Mouse (Mus musculus) midbrain, embryonic 12.5 days (tissue): ENCODE measurements around the gene Gpr171. TPM values are rescaled to one million over a fixed set of nuclear protein-coding genes. Genes with fewer than 3 reads are reported as not detected.
"Not testable (repeated sequence)": the region's sequence is repeated elsewhere in the genome, so short reads cannot be mapped to it uniquely, and the experiment has no call there.

Experiments
- ATAC-seq: fragments of 200-750 bp; cut with Nextera tagmentation; 2 replicates; pipeline ENCODE4 v1.8.0; 2017; ENCODE audit warnings: low read depth, moderate TSS enrichment, moderate library complexity; ENCODE audit not compliant: low FRiP score
- H3K27ac ChIP-seq: fragments of 300-500 bp; sonication (generic); replicated peaks from 2 replicates; pipeline ENCODE4 v1.5.1; 2016; ENCODE audit warnings: mild to moderate bottlenecking
- H3K27me3 ChIP-seq: fragments of 300-500 bp; sonication (generic); 2 replicates; pipeline ENCODE4 v1.6.1; 2016; ENCODE audit warnings: mild to moderate bottlenecking
- H3K36me3 ChIP-seq: fragments of 300-500 bp; sonication (generic); 2 replicates; pipeline ENCODE4 v1.6.1; 2016
- H3K4me1 ChIP-seq: fragments of 300-500 bp; sonication (generic); 2 replicates; pipeline ENCODE4 v1.6.1; 2016
- H3K4me2 ChIP-seq: fragments of 300-500 bp; sonication (generic); replicated peaks from 2 replicates; pipeline ENCODE4 v1.6.1; 2016; ENCODE audit warnings: mild to moderate bottlenecking, moderate library complexity
- H3K4me3 ChIP-seq: fragments of 300-500 bp; sonication (generic); 2 replicates; pipeline ENCODE4 v1.5.1; 2016; ENCODE audit warnings: mild to moderate bottlenecking
- H3K9ac ChIP-seq: fragments of 300-500 bp; sonication (generic); replicated peaks from 2 replicates; pipeline ENCODE4 v1.6.1; 2016; ENCODE audit warnings: mild to moderate bottlenecking, moderate library complexity
- H3K9me3 ChIP-seq: fragments of 300-500 bp; sonication (generic); 2 replicates; pipeline ENCODE4 v1.6.1; 2016; ENCODE audit warnings: mild to moderate bottlenecking
- WGBS: fragments of 180-500 bp; shearing (Covaris S2); methylation state at CpG from one replicate; pipeline ENCODE4 v1.1.7; 2016; 5-methylcytosine and 5-hydroxymethylcytosine counted together
- polyA plus RNA-seq: library from polyadenylated mRNA; unstranded; fragments of >200 nt; fragmentation: Nextera tagmentation; extraction: Ambion mirVana; gene quantifications from 2 replicates; pipeline ENCODE4 v1.2.1, GENCODE M21; 2016

Gpr171 gene
- polyA plus RNA-seq, 1 experiment from 2014 or later: 1.8 TPM

DNA sequence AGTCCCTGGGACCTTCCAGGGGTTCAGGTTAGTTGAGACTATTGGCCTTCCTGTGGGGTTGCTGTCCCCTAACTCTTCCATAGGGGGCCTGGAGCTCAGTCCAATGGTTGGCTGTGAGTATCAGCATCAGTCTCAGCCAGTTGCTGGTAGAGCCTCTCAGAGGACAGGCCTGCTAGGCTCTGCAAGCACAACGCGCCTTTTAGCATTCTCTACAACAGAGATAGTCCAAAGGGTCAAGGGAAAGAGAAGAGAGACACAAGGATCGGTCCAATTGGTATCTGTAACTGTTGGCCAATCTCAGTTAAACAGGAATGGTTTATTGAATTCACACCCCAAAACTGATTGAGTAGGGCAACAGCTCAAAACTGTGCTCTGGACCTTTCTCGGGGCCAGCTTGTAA is 5.8 kb upstream of the Gpr171 start:
- ATAC-seq: no peak
- Histone ChIP-seq H3K27ac (no peak overlapping the region), H3K4me2 (no peak overlapping the region), H3K27me3 (no peaks in the 10 kb centered on the region), H3K9me3 (no peaks in the 10 kb centered on the region), H3K36me3 (no peaks in the 10 kb centered on the region), H3K4me1 (no peaks in the 10 kb centered on the region), H3K4me3 (no peak overlapping the region), H3K9ac (no peak overlapping the region)
- 97% methylated on average over 4 of the region's 4 CpGs for WGBS

DNA sequence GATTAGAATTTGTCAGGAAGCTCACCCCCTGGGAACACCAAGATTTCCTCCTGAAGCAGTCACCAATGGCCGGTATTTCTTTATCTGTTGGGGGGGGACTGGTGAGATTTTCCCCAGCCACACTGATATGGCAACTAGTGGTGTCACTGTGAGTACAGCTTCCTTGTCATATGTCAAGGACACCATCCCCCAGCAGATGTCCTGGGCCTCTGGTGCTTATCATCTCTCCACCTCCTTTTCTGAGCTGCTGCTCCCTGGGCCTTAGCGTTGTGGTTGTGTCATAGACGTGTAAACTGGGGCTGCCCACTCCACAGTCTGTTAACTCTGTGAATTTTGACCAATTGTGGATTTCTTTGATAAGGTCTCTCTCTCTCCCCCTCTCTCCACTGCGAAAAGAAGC is 2.8 kb upstream of the Gpr171 start:
- no peak overlapping the region for H3K27ac ChIP-seq
- H3K4me3 ChIP-seq: no peak overlapping the region
- H3K9ac ChIP-seq: no peak overlapping the region
- no peaks in the 10 kb centered on the region for H3K36me3 ChIP-seq
- no peaks in the 10 kb centered on the region for H3K4me1 ChIP-seq
- no peak for ATAC-seq
- H3K9me3 ChIP-seq: no peaks in the 10 kb centered on the region
- H3K4me2 ChIP-seq: no peak overlapping the region
- WGBS: 83% methylated on average over 4 of the region's 4 CpGs
- no peaks in the 10 kb centered on the region for H3K27me3 ChIP-seq

- Histone ChIP-seq H3K36me3 (no peaks in the 10 kb centered on the region), H3K27ac (no peak overlapping the region), H3K27me3 (no peaks in the 10 kb centered on the region), H3K9me3 (no peaks in the 10 kb centered on the region), H3K4me3 (no peak overlapping the region), H3K4me2 (no peak overlapping the region), H3K9ac (no peak overlapping the region), H3K4me1 (no peaks in the 10 kb centered on the region)
- WGBS: 93% methylated on average over 2 of the region's 2 CpGs
- ATAC-seq: no peak
Observed at GRCm38 (mm10) chr3:59102146-59102545, 525 bp upstream of the Gpr171 start.

GRCm38 (mm10) chr3:59098540-59098939 is 3.1 kb downstream of the Gpr171 start:
- H3K9me3 ChIP-seq: no peaks in the 10 kb centered on the region
- H3K4me2 ChIP-seq: no peak overlapping the region
- no peak for ATAC-seq
- H3K27ac ChIP-seq: no peak overlapping the region
- no peaks in the 10 kb centered on the region for H3K4me1 ChIP-seq
- no peaks in the 10 kb centered on the region for H3K36me3 ChIP-seq
- H3K9ac ChIP-seq: no peak overlapping the region
- H3K27me3 ChIP-seq: no peaks in the 10 kb centered on the region
- 90% methylated on average over 10 of the region's 10 CpGs for WGBS
- no peak overlapping the region for H3K4me3 ChIP-seq

DNA sequence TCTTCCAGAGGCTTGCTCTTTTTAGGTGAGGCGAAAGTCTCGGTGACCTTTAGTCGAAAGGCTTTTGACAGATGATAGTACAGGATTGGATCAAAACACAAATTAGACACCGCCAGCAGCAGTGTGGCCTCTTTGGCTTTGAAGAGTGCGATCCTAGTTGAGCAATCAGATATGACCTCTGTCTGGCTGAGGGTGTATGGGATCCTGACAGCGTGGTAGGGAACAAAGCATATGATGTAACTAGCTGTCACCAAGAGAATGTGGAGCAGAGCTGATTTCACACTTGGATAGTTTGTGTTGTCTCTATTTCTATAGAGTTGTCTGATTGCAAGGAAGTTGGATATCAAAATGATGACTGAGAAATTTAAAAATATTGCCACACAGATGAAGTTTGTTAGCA is 4.2 kb downstream of the Gpr171 start:
- Histone ChIP-seq H3K36me3 (no peaks in the 10 kb centered on the region), H3K9me3 (no peaks in the 10 kb centered on the region), H3K4me1 (no peaks in the 10 kb centered on the region), H3K9ac (no peak overlapping the region), H3K4me2 (no peak overlapping the region), H3K27ac (no peak overlapping the region), H3K4me3 (no peak overlapping the region), H3K27me3 (no peaks in the 10 kb centered on the region)
- no peak for ATAC-seq
- 70% methylated on average over 6 of the region's 6 CpGs for WGBS

DNA sequence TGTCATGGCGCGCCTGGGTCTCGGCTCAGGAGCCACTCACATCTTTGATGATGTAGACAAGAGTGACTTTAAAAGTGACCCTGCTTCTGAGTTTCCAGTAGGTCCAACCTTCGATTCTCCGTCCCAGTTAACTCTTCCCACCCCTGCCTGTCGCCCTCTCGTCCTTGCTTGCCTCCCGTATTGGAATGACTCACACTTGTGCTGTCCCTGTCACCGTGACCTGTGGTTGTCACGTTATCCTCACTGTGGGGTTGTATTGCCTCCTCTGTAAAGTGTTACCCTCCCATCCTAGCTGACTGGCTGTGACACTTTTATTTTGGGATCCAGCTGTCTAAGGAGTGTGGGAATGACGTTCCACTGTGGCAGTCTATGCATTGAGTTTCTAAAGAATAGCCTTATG is 8.9 kb downstream of the Gpr171 start:
- no peak overlapping the region for H3K27ac ChIP-seq
- H3K9me3 ChIP-seq: no peaks in the 10 kb centered on the region
- no peak overlapping the region for H3K9ac ChIP-seq
- no peaks in the 10 kb centered on the region for H3K27me3 ChIP-seq
- 84% methylated on average over 11 of the region's 11 CpGs for WGBS
- H3K4me1 ChIP-seq: no peaks in the 10 kb centered on the region
- no peak for ATAC-seq
- H3K36me3 ChIP-seq: no peaks in the 10 kb centered on the region
- no peak overlapping the region for H3K4me3 ChIP-seq
- H3K4me2 ChIP-seq: no peak overlapping the region

- H3K9ac ChIP-seq: no peak overlapping the region
- no peak for ATAC-seq
- no peak overlapping the region for H3K27ac ChIP-seq
- H3K4me1 ChIP-seq: peaks cover 3% of the 10 kb centered on the region; the same call in 1 of the 2 replicates
- H3K27me3 ChIP-seq: no peaks in the 10 kb centered on the region
- H3K36me3 ChIP-seq: no peaks in the 10 kb centered on the region
- H3K4me2 ChIP-seq: no peak overlapping the region
- no peaks in the 10 kb centered on the region for H3K9me3 ChIP-seq
- H3K4me3 ChIP-seq: no peak overlapping the region
- WGBS: 25% methylated on average over 7 of the region's 7 CpGs
Observed at GRCm38 (mm10) chr3:59080919-59081318, 20.7 kb downstream of the Gpr171 start.

- Histone ChIP-seq H3K4me1 (peaks cover 3% of the 10 kb centered on the region; the same call in 1 of the 2 replicates), H3K9ac (no peak overlapping the region), H3K4me2 (no peak overlapping the region), H3K4me3 (no peak overlapping the region), H3K36me3 (no peaks in the 10 kb centered on the region), H3K27me3 (no peaks in the 10 kb centered on the region), H3K9me3 (no peaks in the 10 kb centered on the region), H3K27ac (no peak overlapping the region)
- WGBS: 22% methylated on average over 6 of the region's 6 CpGs
- no peak for ATAC-seq
Observed at GRCm38 (mm10) chr3:59080293-59080916, 21.2 kb downstream of the Gpr171 start.

- Histone ChIP-seq H3K4me3 (no peak overlapping the region), H3K4me1 (peaks cover 3% of the 10 kb centered on the region; the same call in 1 of the 2 replicates), H3K9ac (no peak overlapping the region), H3K27ac (no peak overlapping the region), H3K9me3 (no peaks in the 10 kb centered on the region), H3K4me2 (no peak overlapping the region), H3K36me3 (no peaks in the 10 kb centered on the region), H3K27me3 (no peaks in the 10 kb centered on the region)
- 40% methylated on average over 4 of the region's 4 CpGs for WGBS
- ATAC-seq: peak; percentile 67
Observed at GRCm38 (mm10) chr3:59079327-59079726, 22.3 kb downstream of the Gpr171 start.

GRCm38 (mm10) chr3:59078585-59078984 is 23.0 kb downstream of the Gpr171 start:
- no peaks in the 10 kb centered on the region for H3K27me3 ChIP-seq
- WGBS: 86% methylated on average over 11 of the region's 11 CpGs
- H3K27ac ChIP-seq: no peak overlapping the region
- peaks cover 3% of the 10 kb centered on the region; the same call in 1 of the 2 replicates for H3K4me1 ChIP-seq
- H3K4me2 ChIP-seq: no peak overlapping the region
- H3K36me3 ChIP-seq: no peaks in the 10 kb centered on the region
- H3K4me3 ChIP-seq: no peak overlapping the region
- ATAC-seq: no peak
- no peaks in the 10 kb centered on the region for H3K9me3 ChIP-seq
- H3K9ac ChIP-seq: no peak overlapping the region

GRCm38 (mm10) chr3:59077278-59077677 is 24.3 kb downstream of the Gpr171 start:
- no peaks in the 10 kb centered on the region for H3K36me3 ChIP-seq
- no peak overlapping the region for H3K4me3 ChIP-seq
- H3K4me2 ChIP-seq: no peak overlapping the region
- H3K9ac ChIP-seq: no peak overlapping the region
- H3K27ac ChIP-seq: no peak overlapping the region
- peaks cover 3% of the 10 kb centered on the region; the same call in 1 of the 2 replicates for H3K4me1 ChIP-seq
- ATAC-seq: no peak
- H3K9me3 ChIP-seq: no peaks in the 10 kb centered on the region
- WGBS: 70% methylated on average over 4 of the region's 4 CpGs
- no peaks in the 10 kb centered on the region for H3K27me3 ChIP-seq

DNA sequence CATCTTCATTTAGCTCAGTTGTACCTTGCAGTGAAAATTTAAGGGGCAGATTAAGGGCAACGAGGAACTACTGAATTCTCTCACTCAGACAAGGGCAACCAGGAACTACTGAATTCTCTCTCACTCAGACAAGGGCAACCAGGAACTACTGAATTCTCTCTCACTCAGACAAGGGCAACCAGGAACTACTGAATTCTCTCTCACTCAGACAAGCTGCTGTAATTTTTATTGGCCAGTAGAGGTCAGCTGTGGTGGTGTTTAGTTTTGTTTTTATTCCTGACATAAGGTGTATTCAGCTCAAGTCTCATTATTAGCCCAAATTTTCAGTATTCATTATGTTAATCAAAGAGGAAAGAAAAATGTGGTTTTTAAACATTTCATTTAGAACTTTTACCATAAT is 32.5 kb downstream of the Gpr171 start:
- H3K9ac ChIP-seq, H3K4me1 ChIP-seq, H3K4me3 ChIP-seq, H3K4me2 ChIP-seq, H3K36me3 ChIP-seq, H3K27ac ChIP-seq, ATAC-seq, H3K9me3 ChIP-seq, H3K27me3 ChIP-seq: not testable (repeated sequence)
- WGBS: 89% methylated on average over 1 of the region's 1 CpGs
